Mouse (Mus musculus) liver, embryonic 16.5 days (tissue): Measurements from ENCODE around the gene Nsdhl. TPM values are rescaled to one million over a fixed set of nuclear protein-coding genes. Genes with fewer than 3 reads are reported as not detected.

Experiments used
- microRNA counts: library from miRNA; unstranded; fragments of <30 nt; microRNA quantifications from one replicate; lab custom pipeline; 2016
- microRNA-seq: library from miRNA; unstranded; fragments of <30 nt; microRNA quantifications from one replicate; pipeline ENCODE4, GENCODE M21; 2016
- polyA plus RNA-seq: library from polyadenylated mRNA; unstranded; fragments of >200 nt; fragmentation: Nextera tagmentation; extraction: Ambion mirVana; gene quantifications from 2 replicates; pipeline ENCODE4 v1.2.1, GENCODE M21; 2015

The Nsdhl gene
- polyA plus RNA-seq, 1 experiment from 2014 or later, result 25.9 TPM

MicroRNAs encoded within 50 kb of the gene (microRNA counts, 519-probe panel; counts per million panel counts)
- microRNA mmu-miR-2137 (lab: Ali Mortazavi, UCI), result 1,842 counts per million, percentile 21 among the panel's probes with 10 or more counts

Small RNA genes within 50 kb of the gene (microRNA-seq; reads per million reads assigned to microRNA genes)
- gene Mir2137, result 2.5 reads per million, percentile 4 among the genes with 10 or more reads in this experiment

Other genes starting within 250 kb of the Nsdhl start
- 0.02 and 0.05 TPM in 2 replicates for gene Gabrq, start 93.4 kb upstream of the Nsdhl start, polyA plus RNA-seq
- 21.4 and 23.0 TPM in 2 replicates for gene Cetn2, start 146 bp upstream of the Nsdhl start, polyA plus RNA-seq
- 0.98 and 1.1 TPM in 2 replicates for gene Zfp185, start 68.8 kb downstream of the Nsdhl start, polyA plus RNA-seq
- gene Pnma5, start 118.5 kb downstream of the Nsdhl start, polyA plus RNA-seq, result 0.04 TPM in 1 of 2 replicates, not detected in the other
- not detected in 2 replicates for gene Pnma3, start 146.2 kb downstream of the Nsdhl start, polyA plus RNA-seq
- gene Xlr4a, start 163.9 kb downstream of the Nsdhl start, polyA plus RNA-seq, result 0.97 and 1.1 TPM in 2 replicates
- 3.6 and 3.8 TPM in 2 replicates for gene Xlr3a, start 178.5 kb downstream of the Nsdhl start, polyA plus RNA-seq
- 0.21 and 0.44 TPM in 2 replicates for gene Gm14685, start 198.5 kb downstream of the Nsdhl start, polyA plus RNA-seq
- gene Xlr5b, start 230.2 kb downstream of the Nsdhl start, polyA plus RNA-seq, result not detected in 2 replicates
- 0.25 and 0.53 TPM in 2 replicates for gene DXBay18, start 230.9 kb downstream of the Nsdhl start, polyA plus RNA-seq